Mouse (Mus musculus) left cerebral cortex, adult 8-10 months (tissue): ENCODE data around the gene Shmt2. TPM values are rescaled to one million over a fixed set of nuclear protein-coding genes. Genes with fewer than 3 reads are reported as not detected.

Experiments
- DNase-seq, 2 experiments: peaks; one replicate each; pipeline ENCODE4 v3.0.0; 2022; ENCODE audit warnings: low spot score in 2 of 2
- total RNA-seq, 4 experiments: library from RNA; stranded (reverse); gene quantifications; 2 replicates each; pipeline ENCODE4 v1.2.4; 2022

The Shmt2 gene
- 10 to 100 TPM; 24.4 to 33.6 (median 25.7) TPM for total RNA-seq

DNA sequence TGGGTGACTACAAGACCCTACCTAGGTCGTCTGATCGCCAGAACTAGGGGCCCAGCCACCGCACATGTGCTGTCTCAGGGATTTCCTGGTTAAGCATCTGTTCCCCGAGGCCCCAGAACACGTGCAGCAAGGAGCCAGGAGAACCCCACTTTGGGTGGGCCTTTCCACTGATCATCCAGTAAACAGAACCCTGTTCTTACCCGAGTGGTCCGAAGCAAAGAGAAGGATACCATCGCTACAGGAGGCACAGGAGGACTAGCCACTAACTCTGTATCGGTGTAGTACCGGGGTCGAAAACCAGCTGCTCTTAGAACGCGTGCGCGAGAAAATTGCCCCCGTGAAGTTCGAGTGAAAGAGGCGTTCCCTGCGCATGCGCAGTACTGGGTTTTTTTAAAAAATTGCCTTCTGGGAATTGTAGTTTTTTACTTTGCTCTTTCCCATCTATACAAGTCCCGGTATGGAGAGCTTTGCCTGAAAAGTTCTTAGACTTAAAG lies at the start of gene Shmt2:
Gene Shmt2, minus strand, starts transcription at position 357 of the 494 bp plus-strand sequence.
- peak; percentile 73 to 74 for DNase-seq

DNA sequence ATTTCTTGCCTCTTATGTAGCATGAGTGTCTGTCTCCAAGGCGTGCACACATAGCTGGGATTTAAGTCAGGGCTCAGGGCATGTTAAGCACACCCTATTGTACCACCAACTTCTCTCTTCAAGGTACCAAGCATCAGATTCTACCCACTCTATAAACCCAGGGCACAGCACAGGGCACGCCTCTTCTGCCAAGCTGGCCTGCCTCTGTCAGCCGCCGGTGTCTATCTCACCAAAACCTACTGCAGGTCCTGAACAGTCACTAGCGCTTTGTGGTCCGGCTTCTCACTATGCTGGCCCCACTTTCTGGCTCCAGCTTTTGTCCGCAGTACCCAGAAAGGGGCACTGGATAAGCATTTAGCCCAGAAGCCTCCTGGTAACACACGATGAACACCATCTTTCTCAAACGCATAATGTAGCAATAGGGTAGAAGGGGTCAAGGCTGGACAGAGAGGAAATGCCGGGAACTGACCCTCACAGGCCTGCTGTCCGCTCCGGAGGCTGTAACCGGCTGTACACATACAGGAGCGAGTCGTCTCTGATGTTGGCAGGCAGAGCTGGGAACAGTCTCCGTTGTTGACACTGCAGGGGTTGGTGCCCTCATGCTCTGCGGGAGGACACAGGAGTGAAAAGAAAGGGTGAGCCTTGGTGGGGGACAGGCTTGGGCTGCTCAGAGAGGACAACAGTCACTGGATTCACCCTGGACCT lies 48.8 kb upstream of the Shmt2 start:
- no peak for DNase-seq

DNA sequence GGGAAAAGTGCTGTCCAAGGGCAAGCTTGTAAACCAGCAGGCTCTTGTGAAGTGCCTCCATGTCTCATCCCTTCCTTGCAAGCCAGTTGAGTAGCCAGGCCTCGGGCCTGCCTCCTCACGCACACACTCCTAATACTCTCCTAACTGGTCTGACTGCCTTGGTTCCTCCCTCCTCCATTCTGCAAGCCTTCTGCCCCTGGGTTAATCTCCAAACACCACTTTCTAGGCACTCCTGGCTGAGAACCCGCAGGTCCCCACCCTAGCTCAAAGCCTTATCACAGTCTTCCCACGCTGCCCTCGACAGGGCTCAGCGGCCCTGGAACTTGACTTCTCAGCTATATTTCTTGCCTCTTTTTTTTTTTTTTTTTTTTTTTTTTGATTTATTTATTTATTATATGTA lies 48.1 kb upstream of the Shmt2 start:
- no peak for DNase-seq

DNA sequence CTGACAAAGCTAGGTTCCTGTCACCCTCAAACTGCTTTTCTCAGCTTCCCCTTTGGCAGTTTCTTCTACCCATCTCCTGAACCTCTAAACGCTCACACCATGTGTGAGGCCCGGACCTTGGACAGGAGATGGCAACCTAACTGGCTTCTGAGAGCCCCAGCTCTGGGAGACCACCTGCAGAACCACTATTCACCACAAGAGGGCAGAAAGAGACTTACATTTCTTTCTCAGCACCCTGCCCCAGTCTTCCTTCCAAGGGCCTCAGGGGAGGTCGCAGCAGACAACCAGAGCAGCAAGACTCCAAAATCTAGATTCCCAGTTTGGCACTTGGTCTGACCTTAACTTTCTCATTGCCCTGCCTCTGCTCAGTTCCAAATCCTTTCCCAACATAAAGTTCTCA lies 47.2 kb upstream of the Shmt2 start:
- DNase-seq = peak in 1 of 2 experiments; percentile 46

DNA sequence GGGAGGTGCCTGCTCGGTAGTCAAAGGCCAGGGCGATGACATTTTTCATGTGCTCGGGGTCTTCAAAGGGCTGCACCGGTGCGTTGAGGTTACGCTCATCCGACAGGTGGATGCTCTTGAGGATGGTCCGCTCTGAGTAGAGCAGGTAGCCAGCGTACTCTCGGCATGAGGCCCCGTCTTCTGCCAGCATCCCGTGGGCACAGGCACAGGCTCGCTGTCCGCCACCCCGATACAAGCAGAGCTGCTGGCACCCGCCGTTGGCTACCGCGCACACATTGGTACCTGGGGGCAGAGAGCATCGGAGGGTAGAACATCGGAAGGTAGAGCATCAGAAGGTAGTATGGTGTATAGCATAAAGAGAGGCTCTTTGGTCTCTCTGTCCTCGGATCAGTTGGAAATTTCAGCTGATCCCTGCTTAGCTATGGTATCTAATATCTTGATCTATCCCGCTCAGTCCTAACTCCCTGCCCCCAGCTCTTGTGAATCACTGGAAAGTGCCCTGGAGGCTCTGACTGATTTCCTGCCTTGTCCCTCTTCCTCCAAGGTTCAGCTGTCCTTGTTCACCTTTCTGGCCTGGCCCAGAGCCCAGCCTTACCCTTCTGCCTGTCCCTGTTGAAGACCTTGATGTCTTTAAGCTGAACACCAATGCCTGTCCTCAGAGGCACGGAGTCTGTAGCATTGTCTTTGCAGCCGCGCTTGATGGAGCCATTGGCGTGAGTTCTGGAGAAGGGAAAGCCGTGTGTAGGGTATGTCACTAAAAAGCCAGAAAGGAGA lies 44.5 kb upstream of the Shmt2 start:
- DNase-seq = no peak

DNA sequence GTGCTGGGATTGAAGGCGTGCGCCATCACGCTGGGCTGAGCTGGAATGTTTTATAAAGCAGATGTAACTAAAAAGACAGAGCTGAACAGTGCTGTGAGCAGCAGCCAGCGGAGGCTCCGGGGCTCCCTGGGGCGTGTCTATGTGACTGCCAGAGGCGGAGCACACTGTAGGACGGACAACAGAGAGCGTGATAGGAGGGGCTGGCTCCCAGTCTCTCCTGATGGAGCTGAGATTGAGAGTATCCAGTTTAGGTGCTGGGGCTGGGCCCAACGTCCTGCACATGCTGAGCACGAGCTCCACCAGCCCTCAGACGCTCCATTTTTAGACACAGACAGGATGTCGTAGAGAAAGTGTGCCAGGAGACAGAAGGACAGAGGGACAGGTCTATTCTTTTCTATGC lies 42.1 kb upstream of the Shmt2 start:
- DNase-seq = peak in 1 of 2 experiments; percentile 49

DNA sequence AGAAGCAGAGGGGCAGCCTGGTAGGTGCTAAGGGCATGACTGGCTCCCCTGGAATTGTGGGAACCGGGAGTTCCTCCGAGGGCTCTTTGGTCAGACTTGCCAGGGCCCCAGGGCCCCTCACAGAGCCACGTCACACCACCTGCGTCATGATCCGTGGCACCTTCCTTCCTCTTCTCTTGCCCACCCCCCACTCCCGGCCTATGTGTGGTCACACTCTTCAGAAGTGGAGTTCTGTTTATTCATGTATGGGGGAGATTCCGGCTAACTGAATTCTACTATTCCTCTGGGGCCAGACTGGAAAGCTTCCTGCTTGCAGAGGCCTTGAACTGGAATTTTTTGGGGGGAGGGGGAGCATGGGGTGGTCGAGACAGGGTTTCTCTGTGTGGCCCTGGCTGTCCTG lies 41.6 kb upstream of the Shmt2 start:
- no peak for DNase-seq

DNA sequence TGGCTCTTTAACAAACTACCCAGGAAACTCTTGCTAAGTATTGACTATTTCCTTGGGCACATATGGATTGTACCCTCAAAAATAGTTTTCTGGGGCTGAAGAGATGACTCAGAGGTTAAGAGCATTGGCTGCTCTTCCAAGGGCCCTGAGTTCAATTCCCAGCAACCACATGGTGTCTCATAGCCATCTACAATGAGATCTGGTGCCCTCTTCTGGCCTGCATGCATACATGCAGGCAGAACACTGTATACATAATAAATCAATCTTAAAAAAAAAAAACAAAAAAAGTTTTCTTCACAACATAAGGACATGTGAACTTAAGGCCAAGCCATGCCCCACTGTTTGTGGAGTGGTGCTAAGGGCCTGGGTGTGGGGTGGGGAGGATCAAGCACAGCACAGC lies 38.9 kb upstream of the Shmt2 start:
- no peak for DNase-seq

DNA sequence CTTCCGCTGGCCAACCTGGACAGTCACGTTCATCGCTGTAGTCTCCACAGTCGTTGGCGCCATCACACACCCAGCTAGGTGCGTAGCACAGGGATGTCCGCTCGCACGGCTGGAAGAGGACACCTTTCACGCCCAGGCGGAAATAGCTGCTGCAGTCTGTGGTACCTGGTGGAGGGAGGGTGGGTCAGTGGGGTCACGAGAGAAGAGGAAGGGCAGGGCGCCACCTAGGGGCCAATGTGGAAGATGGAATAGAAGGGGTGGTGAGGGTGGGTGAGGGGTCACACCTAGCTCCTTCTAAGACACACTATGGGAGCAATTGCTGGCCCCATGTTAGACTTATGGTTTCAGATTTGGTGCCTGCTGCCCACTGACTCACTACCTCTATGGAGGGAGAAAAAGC lies 35.2 kb upstream of the Shmt2 start:
- DNase-seq = no peak

DNA sequence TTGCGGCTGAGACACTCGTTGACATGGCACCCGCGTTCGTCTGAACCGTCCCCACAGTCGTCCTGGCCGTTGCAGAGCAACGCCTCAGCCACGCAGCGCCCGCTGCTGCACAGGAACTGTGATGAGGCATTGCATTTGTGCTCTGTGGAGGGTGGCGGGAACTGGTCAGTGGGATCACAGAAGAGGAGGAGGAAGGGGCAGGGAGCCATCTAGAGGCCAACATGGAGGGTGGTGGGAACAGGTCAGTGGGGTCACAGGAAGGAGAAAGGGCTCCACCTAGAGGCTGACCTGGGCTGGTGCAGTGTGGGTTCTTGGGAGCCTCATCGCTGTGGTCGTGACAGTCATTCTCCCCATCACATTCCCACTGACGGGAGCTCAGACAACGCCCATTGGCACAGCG lies 33.5 kb upstream of the Shmt2 start:
- no peak for DNase-seq

DNA sequence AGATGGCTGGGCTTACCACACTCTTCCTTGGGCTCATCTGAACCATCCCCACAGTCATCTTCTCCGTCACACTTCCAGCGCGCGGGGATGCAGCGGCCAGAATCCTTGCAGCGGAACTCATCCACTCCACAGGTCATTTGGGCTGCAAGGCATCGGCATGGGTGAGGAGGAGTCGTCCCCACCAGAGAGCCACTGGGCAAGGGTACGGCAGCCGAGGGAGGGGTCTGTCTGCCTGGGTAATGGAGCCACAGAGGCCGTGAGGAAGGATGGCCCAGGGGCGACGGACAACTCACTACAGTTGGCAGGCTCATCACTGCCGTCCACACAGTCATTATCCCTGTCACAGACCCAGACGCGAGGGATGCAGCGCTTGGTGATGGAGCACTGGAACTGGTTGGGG lies 27.6 kb upstream of the Shmt2 start:
- DNase-seq = no peak

DNA sequence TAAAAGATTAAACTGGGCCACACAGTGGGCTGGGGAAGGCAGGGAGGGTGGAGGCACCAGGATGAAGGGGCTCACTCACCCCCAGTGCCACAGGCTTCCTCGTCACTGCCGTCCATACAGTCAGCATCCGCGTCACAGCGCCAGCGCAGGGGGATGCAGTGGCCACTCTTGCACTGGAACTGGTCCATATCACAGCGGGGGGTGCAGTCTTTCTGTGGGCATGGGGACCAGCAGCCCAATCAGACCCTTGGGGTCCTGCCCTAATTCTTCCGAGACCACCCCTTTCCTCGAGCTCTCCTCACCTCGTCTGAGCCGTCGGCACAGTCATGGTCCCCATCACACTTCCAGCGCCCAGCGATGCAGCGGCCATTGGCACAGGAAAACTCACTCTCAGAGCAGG lies 26.0 kb upstream of the Shmt2 start:
- no peak for DNase-seq

DNA sequence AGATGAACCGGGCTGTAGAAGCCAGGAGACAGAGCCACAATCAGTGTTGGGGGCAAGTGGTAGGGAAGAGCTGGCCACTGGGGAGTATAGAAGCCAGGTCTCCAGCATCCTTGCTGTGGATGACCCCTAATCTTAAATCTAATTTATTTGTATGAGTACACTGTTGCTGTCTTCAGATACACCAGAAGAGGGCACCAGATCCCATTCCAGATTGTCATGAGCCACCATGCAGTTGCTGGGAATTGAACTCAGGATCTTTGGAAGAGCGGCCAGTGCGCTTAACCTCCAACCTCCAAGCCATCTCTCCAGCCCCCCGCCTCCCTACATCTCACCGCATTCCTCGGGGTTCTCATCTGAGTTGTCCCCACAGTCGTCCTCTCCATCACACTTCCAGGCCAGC lies 24.3 kb upstream of the Shmt2 start:
- DNase-seq = no peak

DNA sequence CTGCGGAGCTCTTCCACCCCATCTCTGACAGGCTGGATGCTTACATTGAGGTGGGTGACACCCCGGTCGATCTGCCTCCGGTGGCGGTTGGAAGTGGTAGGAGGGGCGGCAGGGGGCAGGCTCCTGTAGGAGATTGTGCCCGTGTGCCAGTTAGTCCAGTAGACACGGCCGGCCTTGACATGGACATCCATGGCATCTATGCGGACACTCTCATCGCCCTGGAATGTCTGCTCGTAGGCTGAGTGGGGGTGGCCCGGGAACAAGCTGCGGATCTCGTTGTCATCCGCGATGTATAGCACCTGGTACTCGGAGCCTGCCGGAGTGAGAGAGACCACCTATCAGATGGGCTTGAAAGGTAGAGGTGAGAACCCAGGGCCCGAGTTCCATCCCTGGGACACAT lies 22.1 kb upstream of the Shmt2 start:
- DNase-seq = no peak

DNA sequence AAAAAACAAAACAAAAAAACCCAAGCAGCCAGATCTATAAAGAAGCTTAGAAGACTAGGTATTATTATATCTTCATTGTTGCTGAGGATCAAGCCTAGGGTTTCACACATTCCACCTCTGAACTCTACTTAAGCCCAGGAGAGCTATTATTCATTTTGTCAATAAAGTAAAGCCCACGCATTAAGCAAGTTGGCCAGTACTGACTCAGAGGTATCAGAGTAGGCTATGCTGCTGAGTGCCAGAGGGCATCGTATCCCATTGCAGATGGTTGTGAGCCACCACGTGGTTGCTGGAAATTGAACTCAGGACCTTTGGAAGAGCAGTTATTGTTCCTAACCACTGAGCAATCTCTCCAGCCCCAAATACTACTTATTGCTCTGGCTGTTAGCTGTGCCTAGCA lies 21.7 kb upstream of the Shmt2 start:
- DNase-seq = no peak

DNA sequence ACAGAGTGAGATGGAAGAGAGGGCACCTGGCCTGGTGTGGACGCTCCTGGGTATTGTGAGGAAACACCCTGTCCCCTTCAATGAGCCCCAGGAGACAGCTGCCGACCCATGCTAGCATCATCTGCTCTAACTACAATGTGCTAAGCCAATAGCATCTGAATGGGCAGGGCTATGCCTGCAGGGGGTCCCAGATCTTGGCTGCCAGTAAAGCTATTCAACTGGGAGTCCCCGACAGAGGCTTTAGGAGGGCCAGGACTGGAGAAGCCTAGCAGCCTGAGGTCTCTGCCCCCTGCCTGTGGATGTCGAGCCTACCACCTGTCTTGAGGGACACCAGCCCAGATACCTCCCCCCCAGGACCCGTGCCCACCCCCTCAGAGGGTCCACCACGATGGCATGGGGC lies 20.5 kb upstream of the Shmt2 start:
- DNase-seq = no peak

DNA sequence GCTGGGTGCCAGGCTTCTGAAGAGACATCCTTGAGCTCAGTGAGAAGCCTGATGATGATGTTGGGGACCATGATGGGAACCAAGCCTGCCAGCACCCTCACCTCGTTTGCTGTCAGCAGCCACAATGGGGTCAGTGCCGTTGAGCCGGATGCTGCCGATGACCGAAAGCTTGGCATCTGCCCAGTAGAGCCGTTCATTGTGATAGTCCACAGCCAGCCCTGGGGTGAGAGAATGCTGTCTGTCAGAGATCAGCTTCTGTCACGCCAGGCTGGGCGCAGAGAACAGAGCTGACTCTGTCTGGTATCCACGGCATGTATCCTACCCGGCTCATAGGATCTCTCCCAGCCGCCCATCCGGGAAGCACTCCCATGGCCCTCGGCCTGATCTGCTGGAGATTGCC lies 19.8 kb upstream of the Shmt2 start:
- no peak for DNase-seq

DNA sequence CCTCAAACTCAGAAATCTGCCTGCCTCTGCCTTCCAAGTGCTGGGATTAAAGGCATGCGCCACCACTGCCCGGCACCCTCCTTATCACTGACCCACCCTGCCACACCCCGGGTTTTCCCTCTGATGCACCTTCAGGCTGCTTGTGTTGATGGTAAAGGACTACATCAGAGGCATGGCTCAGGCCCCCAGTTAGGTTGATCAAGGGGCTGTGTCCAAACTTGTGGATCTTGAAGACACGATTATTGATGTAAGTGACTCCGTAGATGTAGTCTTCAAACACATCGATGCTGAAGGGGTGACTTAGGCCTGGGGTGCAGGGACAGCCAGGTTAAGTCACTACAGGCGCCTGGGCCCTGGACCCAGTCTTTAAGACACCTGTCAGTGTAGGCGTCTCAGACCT lies 19.3 kb upstream of the Shmt2 start:
- DNase-seq = no peak

DNA sequence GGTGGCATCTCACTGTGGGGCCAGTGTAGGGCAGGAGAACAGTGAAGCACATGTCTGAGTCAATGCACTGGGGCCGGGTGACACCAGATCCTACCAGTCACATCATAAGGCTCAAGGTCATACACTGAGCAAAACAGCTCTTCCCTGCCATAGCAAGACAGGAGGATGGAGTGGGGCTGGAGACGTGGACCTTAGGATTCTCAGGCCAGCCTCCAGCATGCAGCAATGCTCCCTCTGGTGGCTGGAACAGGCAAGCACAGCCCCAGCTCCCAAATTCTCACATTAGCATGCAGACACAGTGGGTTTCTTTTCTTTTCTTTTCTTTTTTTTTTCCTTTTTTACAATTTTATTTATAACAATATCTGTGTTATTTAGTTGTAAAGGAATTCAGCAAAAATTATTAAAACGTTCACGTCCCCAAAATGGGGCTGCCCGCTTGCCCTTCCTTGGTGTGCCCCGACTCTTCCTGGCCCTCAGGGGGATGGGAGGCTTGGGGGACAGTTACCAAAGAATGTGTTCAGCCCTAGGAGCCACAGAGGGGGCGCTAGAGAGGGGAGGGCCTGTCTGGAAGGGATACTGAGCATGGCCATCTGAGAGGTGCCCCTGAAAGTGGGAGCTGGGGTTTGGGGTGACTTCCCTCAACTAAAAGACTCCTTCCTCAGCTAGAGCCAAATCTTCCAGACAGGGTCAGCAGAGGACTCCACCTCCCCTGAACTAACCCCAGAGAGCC lies 15.8 kb upstream of the Shmt2 start:
- peak; percentile 65 to 76 for DNase-seq

DNA sequence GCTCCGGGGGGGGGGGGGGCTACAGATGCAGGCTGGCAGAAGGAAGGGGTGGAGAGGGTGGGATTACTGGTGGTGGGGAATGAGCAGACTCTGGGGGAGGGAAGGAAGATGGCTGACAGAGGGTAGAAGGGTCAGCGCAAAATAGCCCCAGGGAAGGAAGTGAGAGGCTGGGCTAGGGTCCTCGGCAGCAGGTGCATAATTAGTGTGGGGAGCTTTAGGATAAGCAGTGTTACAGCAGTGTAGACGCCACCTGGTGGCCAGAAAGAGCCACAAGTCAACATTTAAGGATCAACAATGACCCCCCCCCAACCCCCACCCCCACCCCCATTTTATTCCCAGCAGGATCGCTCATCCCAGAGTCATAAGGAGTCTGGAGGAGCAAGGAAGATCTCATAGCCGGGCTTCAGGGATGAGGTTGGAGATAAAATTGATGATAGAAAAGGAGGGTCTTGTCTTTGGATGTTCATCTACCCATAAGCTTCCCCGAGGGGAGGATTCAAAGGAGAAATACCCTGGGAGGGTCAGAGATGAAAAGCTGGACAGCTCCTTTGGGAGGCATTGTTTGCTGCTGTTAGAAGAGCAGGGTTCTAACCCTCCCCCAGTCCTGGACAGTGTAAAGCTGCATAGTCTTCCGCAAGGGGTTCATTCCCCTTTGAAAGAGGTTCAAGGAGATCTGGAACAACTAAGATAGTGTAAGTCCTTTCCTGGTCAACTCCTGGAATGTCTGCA lies 14.5 kb upstream of the Shmt2 start:
- DNase-seq = no peak

DNA sequence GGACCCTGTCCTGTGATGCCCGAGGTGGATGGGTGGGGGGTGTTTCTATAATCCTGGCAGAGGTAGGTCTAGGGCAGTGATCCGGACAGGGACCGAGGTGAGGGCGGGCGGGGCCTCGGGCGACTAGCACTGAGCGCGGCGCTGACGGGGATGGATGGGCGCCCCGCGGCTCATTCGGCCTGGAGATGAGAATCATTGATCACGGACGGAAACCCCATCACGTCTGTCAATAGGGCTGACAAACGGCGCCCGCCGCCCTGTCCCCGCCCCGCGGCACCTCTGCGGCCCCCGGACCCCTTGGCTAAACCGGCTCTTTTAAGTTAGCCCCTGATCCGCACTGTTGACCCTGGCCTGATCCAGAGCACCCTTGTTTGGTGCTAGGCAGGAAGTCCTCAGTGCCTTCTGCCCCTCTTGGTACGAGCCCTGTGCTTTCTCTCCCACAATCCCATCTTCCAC lies 12.7 kb upstream of the Shmt2 start:
- DNase-seq = no peak
